Mouse (Mus musculus): ENCODE measurements around the gene Svip.

GRCm38 (mm10) chr7:51991020-51991419 lies 14.8 kb downstream of the Svip start:
- TF ChIP-seq ELF1 (IDR thresholded peaks at IDR 0.05; ENCODE audit: low read depth, low read length) (no peak), E2F4 (IDR thresholded peaks at IDR 0.05; ENCODE audit: borderline replicate concordance, low read depth, low read length) (no peak), TCF12 (IDR thresholded peaks at IDR 0.05; ENCODE audit: low read depth, low read length) (peak; percentile 87), CTCF (IDR thresholded peaks at IDR 0.05 in 2 of 3, conservative IDR thresholded peaks at IDR 0.05 in 1 of 3; ENCODE audit: control insufficient read depth in 1 of 3, insufficient read depth in 1 of 3, low read depth in 2 of 3, low read length in 3 of 3, poor library complexity in 1 of 3, severe bottlenecking in 1 of 3) (no peak), POLR2A (IDR thresholded peaks at IDR 0.05; ENCODE audit: control insufficient read depth in 1 of 2, insufficient read depth in 1 of 2, low read depth in 1 of 2, low read length in 2 of 2, poor library complexity in 1 of 2) (no peak), USF1 (IDR thresholded peaks at IDR 0.05; ENCODE audit: low read depth, low read length) (no peak), EP300 (IDR thresholded peaks at IDR 0.05; ENCODE audit: low read depth in 1 of 2, low read length in 2 of 2) (peak; percentile 78 to 86), JUND (IDR thresholded peaks at IDR 0.05; ENCODE audit: low read depth, low read length) (no peak), MAX (IDR thresholded peaks at IDR 0.05; ENCODE audit: low read length) (no peak), GATA1 (IDR thresholded peaks at IDR 0.05; ENCODE audit: low read depth, low read length) (peak; percentile 94), GABPA (IDR thresholded peaks at IDR 0.05; ENCODE audit: low read depth, low read length) (no peak), NELFE (IDR thresholded peaks at IDR 0.05; ENCODE audit: low read depth, low read length) (no peak), ZNF384 (IDR thresholded peaks at IDR 0.05; ENCODE audit: low read depth, low read length) (no peak)

Data from MEL (cell line).